Mouse (Mus musculus) forebrain, postnatal 0 days (tissue): ENCODE measurements around the gene Phlpp1. TPM values are rescaled to one million over a fixed set of nuclear protein-coding genes. Genes with fewer than 3 reads are reported as not detected.
A peak's percentile ranks its signal among the peaks of the same experiment; 100 is the strongest.

Source experiments
- ATAC-seq: fragments of 200-750 bp; cut with Nextera tagmentation; 2 replicates; pipeline ENCODE4 v1.8.0; 2017; ENCODE audit warnings: mild to moderate bottlenecking, moderate library complexity
- DNase-seq: peaks from one replicate; pipeline ENCODE4 v3.0.0-alpha.2; 2015
- H3K27ac ChIP-seq: fragments of 300-500 bp; sonication (generic); 2 replicates; pipeline ENCODE4 v1.5.1; 2014; ENCODE audit warnings: low read depth, mild to moderate bottlenecking, antibody characterized with exemption, low read length, moderate library complexity, mixed read lengths
- H3K27me3 ChIP-seq: fragments of 300-500 bp; sonication (generic); 2 replicates; pipeline ENCODE4 v1.6.1; 2014; ENCODE audit warnings: mild to moderate bottlenecking, low read length, mixed read lengths; ENCODE audit not compliant: insufficient read depth
- H3K36me3 ChIP-seq: fragments of 300-500 bp; sonication (generic); 2 replicates; pipeline ENCODE4 v1.6.1; 2014; ENCODE audit warnings: mild to moderate bottlenecking, moderate library complexity; ENCODE audit not compliant: insufficient read depth
- H3K4me1 ChIP-seq: fragments of 300-500 bp; sonication (generic); 2 replicates; pipeline ENCODE4 v1.6.1; 2014; ENCODE audit warnings: antibody characterized with exemption; ENCODE audit not compliant: insufficient read depth
- H3K4me2 ChIP-seq: fragments of 300-500 bp; sonication (generic); 2 replicates; pipeline ENCODE4 v1.6.1; 2014; ENCODE audit warnings: low read depth, mild to moderate bottlenecking, moderate library complexity
- H3K4me3 ChIP-seq: fragments of 300-500 bp; sonication (generic); 2 replicates; pipeline ENCODE4 v1.5.1; 2014; ENCODE audit warnings: low read depth, low read length, mixed read lengths
- H3K9ac ChIP-seq: fragments of 300-500 bp; sonication (generic); 2 replicates; pipeline ENCODE4 v1.6.1; 2014; ENCODE audit warnings: mild to moderate bottlenecking
- H3K9me3 ChIP-seq: fragments of 300-500 bp; sonication (generic); 2 replicates; pipeline ENCODE4 v1.6.1; 2016; ENCODE audit warnings: low read length
- CTCF ChIP-seq: sonication (generic); IDR thresholded peaks from 2 replicates; pipeline ENCODE4 v1.5.1; 2016; ENCODE audit warnings: antibody characterized with exemption, control low read depth, low read depth
- WGBS: fragments of 180-500 bp; shearing (Covaris S2); extraction: QIAGEN DNeasy Blood & Tissue Kit; methylation state at CpG from one replicate; pipeline ENCODE4 v1.1.7; 2014; 5-methylcytosine and 5-hydroxymethylcytosine counted together
- polyA plus RNA-seq: library from polyadenylated mRNA; unstranded; fragments of >200 nt; fragmentation: Nextera tagmentation; extraction: Ambion mirVana; gene quantifications from 2 replicates; pipeline ENCODE4 v1.2.1, GENCODE M21; 2015
- total RNA-seq: library from RNA; depleted of rRNA; stranded (reverse); fragments of >200 nt; gene quantifications from 2 replicates; pipeline ENCODE4 v1.2.3, GENCODE M21; 2014

Phlpp1 gene
- total and polyA plus RNA-seq, 2 experiments from 2014 or later = 5.1 to 32.5 TPM

- Histone ChIP-seq H3K27ac (no peak overlapping the region), H3K4me1 (peaks cover 16% of the 10 kb centered on the region), H3K4me2 (peak overlapping the region; percentile 67), H3K9me3 (no peaks in the 10 kb centered on the region), H3K4me3 (peak overlapping the region; percentile 97), H3K27me3 (no peaks in the 10 kb centered on the region), H3K9ac (peak overlapping the region; percentile 35; the same call in 1 of the 2 replicates), H3K36me3 (no peaks in the 10 kb centered on the region)
- ATAC-seq (no peak), DNase-seq (no peak)
- TF ChIP-seq CTCF = no peak
Observed at GRCm38 (mm10) chr1:106174598-106174997, 3.0 kb downstream of the Phlpp1 start.

DNA sequence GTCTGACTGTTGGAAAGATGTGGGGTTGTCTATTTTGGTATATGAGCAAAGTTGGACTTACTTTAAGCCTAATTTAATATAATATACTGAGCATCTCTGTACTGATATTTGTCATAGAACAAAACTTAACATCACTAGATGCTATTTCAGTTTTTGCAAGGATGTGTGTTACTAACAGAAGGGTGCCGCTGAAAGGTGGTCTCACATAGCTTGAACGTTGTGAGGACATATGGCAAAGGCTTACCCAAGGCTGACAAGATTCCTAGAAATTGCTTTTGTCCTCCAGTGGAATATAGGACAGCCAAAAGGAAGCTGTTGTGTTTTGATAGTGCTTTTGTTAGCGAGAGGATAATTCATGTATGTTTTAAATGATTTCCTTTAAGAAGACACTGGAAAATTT is 3.8 kb downstream of the Phlpp1 start:
- Histone ChIP-seq H3K9ac (peak overlapping the region; percentile 35; the same call in 1 of the 2 replicates), H3K27me3 (no peaks in the 10 kb centered on the region), H3K36me3 (no peaks in the 10 kb centered on the region), H3K4me2 (peak overlapping the region; percentile 67), H3K9me3 (no peaks in the 10 kb centered on the region), H3K27ac (no peak overlapping the region), H3K4me3 (peak overlapping the region; percentile 97), H3K4me1 (peaks cover 16% of the 10 kb centered on the region)
- no peak for TF ChIP-seq CTCF
- ATAC-seq (no peak), DNase-seq (no peak)
- WGBS = 24% methylated on average over 3 of the region's 3 CpGs

DNA sequence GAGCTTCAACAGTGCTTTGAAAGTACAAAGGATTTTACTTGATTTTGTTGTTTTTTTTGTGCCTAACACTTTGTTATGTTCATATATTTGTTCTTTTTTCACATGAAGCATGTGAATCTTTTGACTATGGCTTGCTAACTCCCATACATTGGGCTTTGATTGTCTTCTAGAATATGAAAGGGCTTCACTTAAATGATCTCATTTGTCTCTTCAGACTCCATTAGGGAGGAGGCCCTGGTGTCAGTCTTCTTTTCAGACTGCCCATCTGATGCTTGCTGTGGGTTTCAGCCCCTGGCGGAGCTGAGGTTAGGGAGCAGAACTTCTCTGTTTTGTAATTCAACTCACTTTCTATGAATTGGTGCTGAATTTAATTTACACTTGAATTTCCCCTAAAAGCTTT is 5.2 kb downstream of the Phlpp1 start:
- peaks cover 12% of the 10 kb centered on the region for H3K4me1 ChIP-seq
- WGBS = 11% methylated on average over 1 of the region's 1 CpGs
- no peak for DNase-seq
- TF ChIP-seq CTCF = no peak
- ATAC-seq = no peak
- peak overlapping the region; percentile 32 for H3K4me2 ChIP-seq
- no peaks in the 10 kb centered on the region for H3K27me3 ChIP-seq
- H3K9me3 ChIP-seq = no peaks in the 10 kb centered on the region
- no peak overlapping the region for H3K4me3 ChIP-seq
- H3K36me3 ChIP-seq = no peaks in the 10 kb centered on the region
- H3K27ac ChIP-seq = no peak overlapping the region
- no peak overlapping the region for H3K9ac ChIP-seq

DNA sequence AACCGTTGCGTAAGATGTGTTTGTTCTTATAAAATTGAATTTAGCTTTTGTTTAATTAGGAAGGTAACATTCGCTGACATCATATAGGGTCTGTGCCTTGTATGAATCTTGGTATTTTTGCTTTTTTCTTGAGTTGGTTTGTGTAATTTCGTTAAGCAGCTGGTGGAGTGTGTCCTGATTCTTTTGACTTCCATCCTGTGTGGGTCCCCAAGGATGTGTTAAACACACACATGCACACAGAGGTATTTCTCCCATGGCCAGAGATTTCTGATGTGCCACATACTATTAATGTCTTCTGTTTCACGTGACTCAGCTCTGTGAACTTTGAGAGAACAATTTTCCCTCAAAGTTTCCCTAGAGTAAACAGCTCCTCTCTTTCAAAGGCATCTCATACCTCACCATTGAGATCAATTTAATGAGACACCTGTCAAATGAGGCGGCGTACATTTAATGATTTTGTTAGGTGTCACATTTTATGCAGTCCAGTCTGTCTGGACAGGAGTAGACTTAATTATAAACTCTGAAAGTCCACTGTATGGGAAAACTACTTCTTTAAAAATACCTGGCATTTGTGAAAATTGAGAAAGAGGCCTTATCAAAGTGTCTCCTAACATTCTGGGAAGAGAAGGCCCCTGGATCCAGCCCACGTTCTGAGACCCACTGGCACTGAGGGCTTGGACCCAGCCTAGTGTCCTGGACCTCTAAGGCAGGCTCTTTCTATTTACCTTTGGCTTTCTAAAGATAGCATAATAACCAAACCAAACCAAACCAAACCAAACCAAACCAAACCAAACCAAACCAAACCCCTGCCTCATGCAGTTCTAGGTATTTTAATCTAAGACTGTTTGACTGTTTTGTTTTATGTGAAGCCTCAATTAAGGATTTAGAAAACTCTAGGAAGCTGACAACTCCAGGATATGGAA is 6.6 kb downstream of the Phlpp1 start:
- Histone ChIP-seq H3K27ac (no peak overlapping the region), H3K9me3 (no peaks in the 10 kb centered on the region), H3K4me1 (peaks cover 12% of the 10 kb centered on the region), H3K9ac (no peak overlapping the region), H3K36me3 (no peaks in the 10 kb centered on the region), H3K4me3 (no peak overlapping the region), H3K27me3 (no peaks in the 10 kb centered on the region), H3K4me2 (no peak overlapping the region)
- no peak for TF ChIP-seq CTCF
- 54% methylated on average over 8 of the region's 8 CpGs for WGBS
- ATAC-seq (no peak), DNase-seq (no peak)

- Histone ChIP-seq H3K27me3 (no peaks in the 10 kb centered on the region), H3K9me3 (no peaks in the 10 kb centered on the region), H3K4me1 (no peaks in the 10 kb centered on the region), H3K36me3 (no peaks in the 10 kb centered on the region), H3K4me2 (no peak overlapping the region), H3K27ac (no peak overlapping the region), H3K4me3 (no peak overlapping the region), H3K9ac (no peak overlapping the region)
- ATAC-seq = no peak
- WGBS = 77% methylated on average over 2 of the region's 2 CpGs
- DNase-seq = no peak
- no peak for TF ChIP-seq CTCF
Observed at GRCm38 (mm10) chr1:106183701-106184100, 12.1 kb downstream of the Phlpp1 start.

DNA sequence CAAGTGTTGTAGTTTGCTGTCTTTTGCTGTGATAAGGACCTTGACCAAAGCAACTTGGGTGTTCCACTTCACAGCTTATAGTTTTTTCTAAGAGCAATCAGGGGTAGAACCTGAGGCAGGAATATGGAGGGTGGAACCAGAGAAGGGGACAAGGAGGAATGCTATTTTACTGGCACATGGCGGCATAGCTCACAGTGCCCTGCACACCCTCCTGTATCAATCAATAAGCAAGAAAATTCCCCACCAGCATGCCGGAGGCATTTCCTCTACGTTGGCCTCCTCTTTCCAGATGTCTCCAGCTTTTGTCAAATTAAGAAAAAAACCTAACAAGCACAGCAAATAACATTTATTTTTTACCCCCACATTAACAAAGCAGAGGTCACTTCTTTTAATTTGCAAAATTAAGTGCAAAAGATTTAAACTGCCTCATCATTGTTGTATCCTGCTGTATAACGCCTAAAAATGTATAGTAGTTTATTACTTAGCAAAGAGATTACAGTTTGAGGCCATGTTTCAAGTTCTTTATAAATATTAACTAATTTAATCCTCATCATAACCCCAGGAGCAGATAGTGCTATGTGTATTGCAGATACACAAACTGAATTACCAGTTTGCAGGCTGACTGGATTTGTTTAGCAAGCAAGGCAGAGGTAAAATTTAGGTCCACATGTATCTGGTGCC is 13.4 kb downstream of the Phlpp1 start:
- H3K27ac ChIP-seq = no peak overlapping the region
- H3K4me1 ChIP-seq = no peaks in the 10 kb centered on the region
- no peaks in the 10 kb centered on the region for H3K27me3 ChIP-seq
- H3K36me3 ChIP-seq = no peaks in the 10 kb centered on the region
- WGBS = 74% methylated on average over 4 of the region's 4 CpGs
- no peaks in the 10 kb centered on the region for H3K9me3 ChIP-seq
- no peak for DNase-seq
- no peak for TF ChIP-seq CTCF
- H3K4me3 ChIP-seq = no peak overlapping the region
- H3K4me2 ChIP-seq = no peak overlapping the region
- no peak overlapping the region for H3K9ac ChIP-seq
- ATAC-seq = no peak

- Histone ChIP-seq H3K27ac (no peak overlapping the region), H3K9me3 (no peaks in the 10 kb centered on the region), H3K4me2 (no peak overlapping the region), H3K4me1 (no peaks in the 10 kb centered on the region), H3K27me3 (no peaks in the 10 kb centered on the region), H3K36me3 (no peaks in the 10 kb centered on the region), H3K4me3 (no peak overlapping the region), H3K9ac (no peak overlapping the region)
- TF ChIP-seq CTCF = no peak
- WGBS = 20% methylated on average over 2 of the region's 2 CpGs
- ATAC-seq (no peak), DNase-seq (no peak)
Observed at GRCm38 (mm10) chr1:106185461-106185924, 13.9 kb downstream of the Phlpp1 start.
